Mouse (Mus musculus): ENCODE results near the gene Sem1.
"Not testable (repeated sequence)": the region's sequence is repeated elsewhere in the genome, so short reads cannot be mapped to it uniquely, and the experiment has no call there.

Gene Sem1

GRCm38 (mm10) chr6:6578304-6579149, at the start of gene Sem1:
TSS of gene Sem1 (minus strand) at chr6:6578663.
- peak; percentile 98 for DNase-seq (ENCODE audit: low read depth, low spot score)

- peak; percentile 30 for DNase-seq (ENCODE audit: low read depth, low spot score)
These were observed 44.6 kb upstream of the Sem1 start for GRCm38 (mm10) chr6:6622846-6623749.

- peak; percentile 5 for DNase-seq (ENCODE audit: low read depth, low spot score)
These were observed 25.4 kb upstream of the Sem1 start for GRCm38 (mm10) chr6:6603561-6604544.

- no peak for DNase-seq (ENCODE audit: low read depth, low spot score)
These were observed 7.8 kb upstream of the Sem1 start for GRCm38 (mm10) chr6:6586313-6586712.

GRCm38 (mm10) chr6:6581849-6582248, 3.4 kb upstream of the Sem1 start:
- no peak for DNase-seq (ENCODE audit: low read depth, low spot score)

GRCm38 (mm10) chr6:6577741-6578284, 650 bp downstream of the Sem1 start:
- no peak for DNase-seq (ENCODE audit: low read depth, low spot score)

- DNase-seq (ENCODE audit: low read depth, low spot score), result no peak
These were observed 1.2 kb downstream of the Sem1 start for GRCm38 (mm10) chr6:6577291-6577690.

GRCm38 (mm10) chr6:6575796-6576195, 2.7 kb downstream of the Sem1 start:
- DNase-seq (ENCODE audit: low read depth, low spot score), result no peak

- DNase-seq (ENCODE audit: low read depth, low spot score), result peak; percentile 73
These were observed 10.0 kb downstream of the Sem1 start for GRCm38 (mm10) chr6:6568436-6568835.

GRCm38 (mm10) chr6:6563691-6564090, 14.8 kb downstream of the Sem1 start:
- DNase-seq (ENCODE audit: low read depth, low spot score), result peak; percentile 30

- no peak for DNase-seq (ENCODE audit: low read depth, low spot score)
These were observed 15.7 kb downstream of the Sem1 start for GRCm38 (mm10) chr6:6562716-6563115.

GRCm38 (mm10) chr6:6557647-6558046, 20.8 kb downstream of the Sem1 start:
- DNase-seq (ENCODE audit: low read depth, low spot score), result no peak

- no peak for DNase-seq (ENCODE audit: low read depth, low spot score)
These were observed 26.5 kb downstream of the Sem1 start for GRCm38 (mm10) chr6:6552006-6552405.

GRCm38 (mm10) chr6:6547997-6548396, 30.5 kb downstream of the Sem1 start:
- peak; percentile 39 for DNase-seq (ENCODE audit: low read depth, low spot score)

GRCm38 (mm10) chr6:6544255-6544645, 34.2 kb downstream of the Sem1 start:
- DNase-seq (ENCODE audit: low read depth, low spot score), result peak; percentile 52

- no peak for DNase-seq (ENCODE audit: low read depth, low spot score)
These were observed 34.7 kb downstream of the Sem1 start for GRCm38 (mm10) chr6:6543606-6544254.

GRCm38 (mm10) chr6:6542133-6542532, 36.3 kb downstream of the Sem1 start:
- no peak for DNase-seq (ENCODE audit: low read depth, low spot score)

GRCm38 (mm10) chr6:6536781-6537466, 41.5 kb downstream of the Sem1 start:
- no peak for DNase-seq (ENCODE audit: low read depth, low spot score)

GRCm38 (mm10) chr6:6536359-6536758, 42.1 kb downstream of the Sem1 start:
- DNase-seq (ENCODE audit: low read depth, low spot score), result not testable (repeated sequence)

Data from brain, adult 2 months (tissue).